Mouse (Mus musculus): ENCODE measurements around the gene Tspan15.

Tspan15 gene

DNA sequence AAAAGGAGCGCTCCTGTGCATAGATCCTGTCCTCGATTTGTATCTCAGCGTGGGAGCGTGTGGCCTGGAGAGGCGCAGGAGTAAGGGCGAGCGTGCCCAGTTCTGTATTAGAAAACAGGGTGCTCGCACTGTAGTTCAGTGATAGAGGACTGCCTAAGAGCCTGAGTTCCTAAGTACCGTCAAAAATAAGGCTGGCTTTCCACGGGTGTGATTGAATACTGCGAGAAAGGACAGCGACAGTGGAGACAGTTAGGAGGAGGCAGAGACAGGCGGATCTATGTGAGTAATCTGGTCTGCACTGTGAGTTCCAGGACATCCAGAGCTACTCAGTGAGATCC lies 313 bp upstream of the Tspan15 start:
- DNase-seq (ENCODE audit: low read depth, low spot score): no peak

DNA sequence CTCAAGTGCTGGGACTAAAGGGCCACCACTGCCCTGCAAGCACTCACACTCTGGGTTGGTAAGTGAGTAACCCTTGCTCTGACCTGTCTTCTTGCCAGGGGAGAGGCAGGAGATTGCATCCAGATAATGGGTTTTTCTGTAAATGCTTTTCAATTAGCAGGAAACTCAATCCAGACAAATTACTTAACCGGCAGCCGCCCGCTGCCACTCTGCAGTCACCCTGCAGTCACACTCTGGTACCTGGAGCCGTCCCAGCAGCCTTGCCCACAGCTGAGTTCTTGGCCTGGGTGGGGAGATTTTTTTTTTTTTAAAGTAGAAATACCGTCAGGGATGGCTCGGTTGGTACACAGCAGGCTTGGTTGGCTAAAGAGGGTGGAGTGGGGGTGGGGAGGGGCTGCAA lies 2.9 kb downstream of the Tspan15 start:
- DNase-seq (ENCODE audit: low read depth, low spot score): no peak

DNA sequence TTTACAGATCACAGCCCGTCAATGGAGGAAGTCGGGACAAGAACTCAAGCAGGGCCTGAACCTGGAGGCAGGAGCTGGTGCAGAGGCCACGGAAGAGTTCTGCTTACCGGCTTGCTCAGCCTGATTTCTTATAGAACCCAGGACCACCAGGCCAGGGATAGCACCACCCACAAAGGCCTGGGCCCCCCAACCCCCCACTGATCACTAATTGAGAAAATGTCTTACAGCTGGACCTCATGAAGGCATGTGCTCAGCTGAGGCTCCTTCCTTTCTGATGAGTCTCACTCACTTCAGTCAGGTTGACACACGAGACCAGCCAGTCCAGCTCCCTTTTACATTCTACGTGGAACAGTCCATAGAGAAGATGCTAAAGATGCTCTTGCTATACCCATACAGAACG lies 5.2 kb downstream of the Tspan15 start:
- no peak for DNase-seq (ENCODE audit: low read depth, low spot score)

DNA sequence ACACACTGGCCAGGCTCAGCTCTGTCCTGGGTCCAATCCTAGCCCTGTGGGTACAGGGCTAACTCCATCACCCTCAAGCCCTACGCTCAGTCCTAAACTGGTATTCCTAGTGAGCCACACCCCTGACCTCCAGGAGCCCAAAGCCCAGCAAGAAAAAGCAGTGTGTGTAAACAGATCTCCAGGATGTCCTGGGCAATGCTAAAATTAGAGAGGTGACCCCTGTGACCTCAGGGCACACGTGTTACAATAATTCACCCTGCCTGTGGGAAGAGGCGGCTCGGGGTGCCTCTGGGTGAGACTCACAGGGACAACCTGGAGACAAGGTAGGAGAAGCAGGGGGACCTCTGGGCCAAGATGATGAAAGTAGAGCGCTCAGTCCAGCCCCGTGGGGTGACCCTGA lies 6.8 kb downstream of the Tspan15 start:
- no peak for DNase-seq (ENCODE audit: low read depth, low spot score)

DNA sequence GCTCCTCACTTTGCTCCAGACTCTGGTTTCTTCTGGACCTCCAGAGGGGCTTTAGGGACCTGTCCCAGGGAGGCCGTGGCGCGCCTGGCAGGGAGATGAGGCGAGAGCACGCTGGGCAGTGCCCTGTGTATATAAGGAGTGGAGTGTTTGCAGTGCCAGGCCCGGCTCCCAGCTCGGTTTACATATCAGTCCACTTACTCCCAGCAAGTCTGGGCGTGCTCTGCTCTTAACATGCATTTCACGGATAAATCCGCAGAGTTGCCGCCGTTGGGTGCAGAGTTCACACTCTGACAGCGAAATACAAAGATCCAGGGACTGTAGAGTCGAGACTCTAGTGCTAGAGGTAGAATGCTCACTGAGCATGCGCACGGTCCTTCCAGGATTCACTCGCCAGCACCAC lies 8.3 kb downstream of the Tspan15 start:
- no peak for DNase-seq (ENCODE audit: low read depth, low spot score)

DNA sequence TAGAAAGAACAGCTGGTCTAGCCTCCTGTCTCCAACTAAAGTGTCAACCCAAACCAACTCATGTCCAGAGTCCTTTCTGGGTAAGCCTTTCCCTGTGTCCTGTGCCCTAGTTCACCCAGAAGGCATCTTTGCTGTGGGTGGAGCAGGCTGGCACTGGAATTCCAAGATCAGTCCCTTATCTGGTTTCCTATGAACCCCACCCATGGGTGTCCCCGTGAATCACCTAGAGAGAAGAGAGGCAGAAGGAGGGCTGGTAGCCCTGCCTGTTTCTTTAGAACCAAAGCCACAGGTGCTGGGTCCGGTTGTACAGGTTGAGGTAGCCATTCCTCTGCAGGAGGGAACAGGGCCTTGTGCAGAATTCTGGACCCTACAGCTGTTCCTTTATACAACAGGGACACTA lies 9.4 kb downstream of the Tspan15 start:
- DNase-seq (ENCODE audit: low read depth, low spot score): no peak

DNA sequence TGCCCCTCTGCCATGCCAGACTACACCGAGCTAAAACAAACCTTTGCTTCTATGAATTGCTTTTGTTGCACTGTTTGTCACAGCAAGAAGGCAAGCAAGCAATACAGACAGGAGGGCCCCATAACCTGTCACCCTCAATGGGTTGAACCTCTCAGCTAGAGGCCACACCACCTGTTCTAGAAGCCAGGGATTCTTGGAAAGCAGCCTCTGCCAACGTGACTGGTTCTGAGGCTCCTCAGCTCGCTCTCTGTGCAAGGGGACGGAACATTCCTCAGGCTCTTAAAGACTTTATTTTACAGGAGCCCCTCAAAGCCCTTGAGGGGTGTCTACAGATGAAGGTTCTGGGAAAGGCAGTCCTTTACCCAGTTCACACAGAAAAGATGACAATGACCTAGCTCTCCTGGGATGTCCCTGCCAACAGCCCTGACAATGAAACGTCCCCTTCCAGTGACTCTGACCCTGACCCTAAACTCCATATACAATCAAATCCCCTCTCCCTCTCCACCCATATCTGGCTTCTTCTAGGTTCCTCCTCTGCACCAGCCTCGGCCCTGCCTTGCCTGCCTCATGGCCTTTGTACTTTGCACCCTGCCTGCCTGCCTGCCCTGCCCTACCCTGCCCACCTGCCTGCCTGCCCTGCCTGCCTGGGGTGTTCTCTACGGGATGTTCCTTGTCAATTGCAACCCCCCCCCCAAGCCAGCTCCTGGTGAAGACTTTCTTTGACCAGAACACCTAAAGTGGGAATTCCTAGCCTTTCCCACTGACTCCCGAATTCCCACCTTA lies 10.1 kb downstream of the Tspan15 start:
- no peak for DNase-seq (ENCODE audit: low read depth, low spot score)

DNA sequence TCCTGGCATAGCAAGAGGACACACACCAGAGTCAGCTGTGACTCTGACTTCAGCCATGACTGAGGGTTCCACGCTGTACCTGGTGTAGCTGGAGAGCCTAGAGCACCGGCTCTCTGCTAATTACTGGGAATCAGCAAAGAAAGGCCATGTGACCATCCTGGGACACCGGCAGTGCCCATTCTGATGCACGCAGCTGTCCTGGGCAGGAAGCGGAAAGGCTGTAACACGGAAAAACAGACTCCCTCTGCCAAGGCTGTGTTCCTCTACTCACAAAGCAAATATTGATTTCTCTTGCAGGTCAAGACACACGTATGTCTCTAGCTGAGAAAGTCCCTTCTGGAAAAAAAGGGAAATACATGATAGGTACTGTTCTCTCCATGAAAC lies 12.3 kb downstream of the Tspan15 start:
- DNase-seq (ENCODE audit: low read depth, low spot score): no peak

DNA sequence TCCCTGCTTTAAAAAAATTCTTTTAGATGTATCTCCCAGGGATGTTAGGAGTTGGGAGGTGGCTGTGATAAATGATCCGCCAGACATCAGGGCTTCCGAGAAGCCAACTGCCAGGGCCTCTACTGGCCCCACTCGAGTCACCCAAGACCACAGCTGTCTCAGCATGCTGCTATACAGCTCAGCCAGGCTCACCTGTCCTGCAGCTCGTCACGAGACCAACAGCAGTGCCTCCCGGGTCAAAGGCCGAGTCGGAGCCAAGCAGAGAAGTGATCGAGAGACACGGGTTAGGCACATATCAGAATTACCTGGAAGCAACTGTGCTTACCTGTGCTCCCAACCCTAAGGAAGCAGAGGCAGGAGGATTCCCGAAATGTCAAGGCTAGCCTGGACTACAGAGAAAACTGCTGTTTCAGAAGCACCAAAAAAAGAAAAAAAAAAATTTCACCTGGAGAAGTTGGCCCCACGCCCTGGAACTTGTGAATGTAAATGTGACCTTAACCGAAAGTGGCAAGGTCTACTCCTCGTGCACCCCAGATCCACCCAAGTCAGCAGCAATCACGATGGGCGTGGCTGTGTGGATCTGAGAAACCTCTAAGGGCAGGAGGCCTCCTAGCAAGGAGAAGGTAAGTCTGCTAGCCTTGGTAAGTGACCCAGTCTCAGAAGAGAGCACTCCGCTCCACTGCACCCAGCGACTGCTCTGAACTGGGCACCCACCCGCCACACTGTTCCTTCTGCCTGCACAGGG lies 12.8 kb downstream of the Tspan15 start:
- DNase-seq (ENCODE audit: low read depth, low spot score): no peak

DNA sequence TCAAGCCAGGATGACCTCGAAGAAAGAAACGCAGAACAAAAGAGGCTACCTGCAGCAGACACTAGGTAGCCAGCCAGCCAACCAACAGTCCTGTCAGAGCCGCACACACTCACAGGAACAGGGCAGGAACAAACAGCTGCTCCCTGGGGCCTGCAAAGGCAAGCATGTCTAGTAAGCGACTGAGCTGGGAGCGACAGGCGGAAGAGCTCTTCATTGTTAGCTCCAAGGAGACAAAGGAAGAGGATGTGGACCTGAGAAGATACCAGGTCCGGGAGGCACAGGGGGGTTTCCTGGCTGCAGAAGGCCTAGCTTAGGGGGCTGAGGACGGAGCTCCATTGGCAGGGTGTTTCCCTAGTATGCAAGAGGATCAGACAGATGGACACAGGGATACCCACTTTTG lies 13.9 kb downstream of the Tspan15 start:
- no peak for DNase-seq (ENCODE audit: low read depth, low spot score)

DNA sequence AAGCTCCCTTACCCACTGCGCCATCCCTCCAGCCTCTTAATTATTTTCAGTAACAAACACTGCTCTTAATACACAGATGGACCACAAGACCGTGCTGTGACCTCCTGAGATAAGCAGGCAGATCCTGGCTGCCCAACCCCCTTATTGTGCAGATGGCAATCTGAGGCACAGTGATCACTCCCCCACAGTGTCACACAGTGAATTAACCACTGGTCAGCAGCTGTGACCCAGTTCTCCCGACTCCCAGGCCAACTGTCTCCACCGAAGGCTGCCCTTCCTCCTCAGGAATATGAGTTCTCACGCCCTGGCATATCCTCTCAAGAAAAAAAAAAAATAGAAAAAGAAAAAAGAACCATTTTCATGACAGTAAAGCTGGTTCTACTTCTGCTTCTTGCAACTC lies 14.5 kb downstream of the Tspan15 start:
- DNase-seq (ENCODE audit: low read depth, low spot score): peak; percentile 37

DNA sequence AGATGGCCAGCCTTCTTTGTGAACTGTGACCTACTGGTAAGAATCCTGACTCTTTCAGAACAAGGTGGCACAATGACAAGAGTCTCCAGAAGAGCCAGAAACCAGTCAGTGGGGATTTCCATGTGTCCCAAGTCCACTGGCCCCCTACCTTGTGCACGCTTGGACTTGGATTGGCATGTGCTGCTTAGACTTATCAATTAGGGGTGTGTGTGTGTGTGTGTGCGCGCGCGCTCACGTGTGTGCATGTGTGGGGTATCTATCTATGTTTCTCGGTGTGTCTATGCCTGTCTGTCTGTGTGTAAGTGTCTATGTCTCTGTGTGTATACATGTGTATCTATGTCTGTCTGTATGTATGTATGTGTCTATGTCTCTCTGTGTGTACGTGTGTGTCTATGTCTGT lies 15.4 kb downstream of the Tspan15 start:
- no peak for DNase-seq (ENCODE audit: low read depth, low spot score)

DNA sequence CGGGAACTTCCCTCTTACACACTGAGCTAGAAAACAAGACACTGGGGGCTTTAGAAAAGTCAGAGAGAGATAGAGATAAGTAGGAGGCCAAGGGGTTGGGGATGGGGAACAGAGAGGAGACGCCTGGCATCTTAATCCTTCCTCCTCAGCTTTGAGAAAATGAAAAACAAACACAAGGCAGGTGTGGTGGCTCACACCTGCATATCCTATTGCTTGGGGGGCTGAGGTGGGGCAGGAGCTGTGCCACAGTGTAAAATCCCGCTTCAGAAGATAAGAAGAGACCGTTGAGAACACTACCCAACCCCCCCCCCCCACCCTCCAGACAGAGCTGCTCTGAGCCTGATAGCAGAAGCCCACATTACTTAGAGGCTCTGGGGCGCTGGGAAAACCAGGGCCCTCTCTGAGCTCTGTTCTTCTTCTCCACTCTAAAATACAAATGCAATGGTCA lies 15.9 kb downstream of the Tspan15 start:
- DNase-seq (ENCODE audit: low read depth, low spot score): no peak

DNA sequence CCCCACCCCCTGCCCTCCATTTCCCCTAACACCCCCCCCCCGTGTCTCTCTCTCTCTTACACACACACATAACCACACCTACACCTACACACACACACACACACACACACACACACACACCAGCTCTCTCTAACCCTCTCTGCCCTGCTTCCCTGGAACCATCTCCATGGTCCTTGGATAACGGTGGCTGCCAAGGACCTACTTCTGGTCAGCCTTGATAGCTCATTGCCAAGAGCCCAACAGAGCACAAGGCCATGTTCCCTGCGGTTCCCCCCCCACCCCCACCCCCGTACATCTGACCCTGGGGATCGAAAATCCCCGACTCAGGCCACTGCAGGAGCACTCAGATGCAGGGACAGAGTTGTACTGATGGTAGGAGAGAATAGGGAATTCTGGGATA lies 19.7 kb downstream of the Tspan15 start:
- no peak for DNase-seq (ENCODE audit: low read depth, low spot score)

DNA sequence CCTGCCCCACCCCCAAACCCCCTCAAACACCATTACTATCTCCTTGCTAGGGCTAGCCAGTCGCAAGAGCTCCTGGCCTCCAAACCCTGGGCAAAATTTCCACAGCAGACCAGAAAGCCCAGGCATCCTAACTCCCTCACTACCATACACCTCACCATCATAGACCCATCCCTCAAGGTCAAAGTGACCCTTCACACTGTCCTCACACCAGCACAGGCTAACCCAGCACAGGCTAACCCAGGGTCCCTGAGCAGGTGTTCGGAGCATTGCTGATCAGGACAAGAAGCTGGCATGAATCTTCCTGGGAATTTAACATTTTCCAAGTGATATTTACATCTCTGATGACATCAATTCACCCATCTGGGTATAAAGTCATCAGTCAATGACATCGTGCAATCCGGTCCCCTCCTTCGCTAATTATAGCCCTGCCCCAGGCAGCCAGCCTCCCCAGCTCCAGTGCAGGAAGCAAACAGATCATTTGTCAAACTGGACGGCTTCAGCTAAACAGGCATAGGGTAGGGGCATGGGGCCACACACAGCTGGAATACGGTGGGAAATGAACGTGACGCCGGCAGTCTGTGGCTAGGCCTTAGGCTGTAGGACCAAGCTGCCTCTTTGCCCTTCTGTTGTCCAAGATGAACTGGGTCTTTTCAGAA lies 22.7 kb downstream of the Tspan15 start:
- peak; percentile 47 for DNase-seq (ENCODE audit: low read depth, low spot score)

DNA sequence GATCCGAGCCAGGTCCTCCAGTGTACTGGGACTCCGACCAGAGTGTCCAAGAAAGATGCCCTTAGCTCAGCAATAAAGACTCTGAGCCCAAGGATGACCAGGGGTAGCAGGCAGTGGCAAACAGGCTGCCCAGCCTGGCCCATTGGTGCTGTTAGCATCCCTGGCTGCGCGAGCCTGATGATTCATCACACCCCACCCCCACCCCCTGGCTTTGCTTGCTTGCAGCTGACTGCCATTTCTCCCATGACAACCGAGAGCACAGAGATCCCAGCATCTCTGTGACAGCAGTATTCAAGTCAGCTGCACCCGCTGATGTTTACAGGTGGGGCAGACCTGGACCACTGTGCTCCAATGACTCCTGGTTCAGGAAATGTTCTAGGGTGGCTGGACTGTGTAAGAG lies 28.5 kb downstream of the Tspan15 start:
- DNase-seq (ENCODE audit: low read depth, low spot score): no peak

DNA sequence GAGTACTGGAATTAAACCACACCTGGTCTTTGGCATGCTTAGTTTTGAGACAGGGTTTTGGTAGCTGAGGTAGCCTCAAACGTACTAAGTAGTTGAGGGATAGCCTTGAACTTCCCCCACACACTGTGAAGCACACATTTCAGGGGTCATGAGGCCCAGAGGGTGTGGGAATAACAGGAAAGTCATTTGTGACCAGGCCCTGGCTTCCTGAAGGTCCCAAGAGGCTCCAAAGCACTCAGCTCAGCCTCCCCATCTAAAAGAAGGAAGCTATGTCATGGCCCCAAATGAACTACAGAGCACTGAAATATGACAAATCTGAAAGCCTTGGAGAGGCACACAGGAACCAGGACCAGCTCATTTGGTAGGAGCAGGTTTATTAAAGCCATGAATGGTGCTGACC lies 32.2 kb downstream of the Tspan15 start:
- no peak for DNase-seq (ENCODE audit: low read depth, low spot score)

DNA sequence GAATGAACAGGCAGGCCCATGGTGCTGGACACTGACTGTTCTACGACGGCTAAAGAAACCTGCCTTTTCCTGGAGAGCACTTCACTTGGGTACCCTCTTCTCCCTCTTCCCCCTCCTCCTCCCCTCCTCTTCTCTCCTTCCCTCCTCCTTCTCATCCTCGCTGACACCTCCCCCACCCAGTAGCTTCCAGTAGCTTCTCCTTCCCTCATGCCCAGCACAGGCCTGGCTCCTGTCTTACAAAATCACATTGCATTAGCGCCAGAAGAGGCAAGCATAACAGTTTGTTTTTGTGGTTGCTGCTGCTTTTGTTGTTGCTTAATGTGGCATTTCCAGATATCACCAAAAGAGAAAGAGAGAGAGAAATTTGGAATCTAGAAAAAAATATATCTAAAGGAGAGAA lies 33.6 kb downstream of the Tspan15 start:
- no peak for DNase-seq (ENCODE audit: low read depth, low spot score)

DNA sequence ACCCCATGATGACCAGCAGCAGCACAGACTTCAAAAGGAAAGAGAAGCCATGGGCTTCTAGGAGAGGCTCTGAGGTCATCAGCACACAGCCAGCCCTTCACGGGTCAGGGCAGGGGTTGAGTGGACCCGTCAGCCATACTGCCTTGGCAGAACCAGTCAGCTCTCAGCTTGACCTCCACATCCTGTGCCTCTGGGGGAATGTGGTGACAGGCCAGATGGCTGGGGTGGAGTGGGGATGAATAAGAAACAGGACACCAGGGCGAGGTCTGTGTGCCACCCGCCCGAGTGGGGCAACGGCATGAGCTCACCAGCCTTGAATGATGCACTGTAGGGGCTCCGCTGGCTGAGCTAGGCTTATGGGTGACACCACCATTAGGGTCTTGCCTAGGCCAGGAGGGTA lies 35.7 kb downstream of the Tspan15 start:
- DNase-seq (ENCODE audit: low read depth, low spot score): no peak

DNA sequence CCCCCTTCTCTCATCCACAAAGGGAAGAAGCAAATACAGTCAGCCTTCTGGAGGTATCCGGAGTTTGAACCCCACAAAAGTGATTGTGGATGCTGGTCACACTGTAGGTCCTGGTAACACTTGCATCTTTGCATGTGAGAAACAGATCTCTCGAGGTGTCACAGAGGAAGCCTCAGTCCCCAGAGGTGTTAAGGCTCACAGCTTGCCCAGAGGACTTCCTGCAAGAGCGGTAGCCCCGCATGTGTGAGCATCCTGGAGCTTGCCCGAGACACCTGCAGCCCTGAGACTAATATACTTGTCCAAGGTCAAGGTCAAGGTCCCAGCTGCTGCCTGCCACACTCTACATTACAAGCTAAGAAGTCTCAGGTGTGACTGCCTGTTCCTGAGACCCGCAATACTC lies 36.1 kb downstream of the Tspan15 start:
- DNase-seq (ENCODE audit: low read depth, low spot score): no peak

DNA sequence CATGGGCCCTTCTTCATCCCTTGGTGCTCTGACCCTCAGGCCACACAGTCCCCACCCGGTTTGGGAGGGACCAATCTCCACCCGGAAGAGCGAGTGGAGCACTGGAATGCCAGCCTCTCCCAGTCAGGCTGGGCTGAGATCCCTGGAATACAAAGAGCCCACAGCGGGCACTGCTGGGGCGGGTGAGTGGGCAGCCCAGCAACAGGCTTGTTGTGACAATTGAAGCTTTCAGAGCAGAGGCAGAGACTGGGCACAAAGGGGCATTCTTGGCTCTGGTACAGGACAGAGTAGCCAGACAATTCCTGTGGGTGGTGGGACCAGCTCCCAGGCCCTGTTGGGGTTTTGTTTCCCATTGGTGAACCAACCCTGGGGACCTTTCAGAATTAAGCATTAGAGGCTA lies 36.6 kb downstream of the Tspan15 start:
- DNase-seq (ENCODE audit: low read depth, low spot score): no peak

DNA sequence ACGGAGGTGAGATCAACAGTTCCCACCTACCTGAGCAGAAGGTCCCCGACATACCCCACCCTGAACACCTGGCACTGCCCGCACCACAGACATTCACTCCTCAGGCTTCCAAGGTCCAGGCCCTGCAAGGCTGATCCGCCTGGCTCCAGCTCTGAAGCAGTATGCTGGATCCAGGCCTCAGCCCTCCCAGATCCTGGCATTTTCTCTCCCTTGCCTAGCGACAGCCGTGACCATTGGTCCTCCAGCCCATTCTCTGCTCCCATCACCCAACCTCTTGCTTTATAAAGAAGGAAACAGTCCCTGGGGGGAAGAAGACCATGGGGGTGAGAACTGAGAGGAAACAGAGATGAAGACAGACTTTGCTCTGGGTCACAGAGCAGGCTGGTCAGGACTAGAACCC lies 37.0 kb downstream of the Tspan15 start:
- no peak for DNase-seq (ENCODE audit: low read depth, low spot score)

DNA sequence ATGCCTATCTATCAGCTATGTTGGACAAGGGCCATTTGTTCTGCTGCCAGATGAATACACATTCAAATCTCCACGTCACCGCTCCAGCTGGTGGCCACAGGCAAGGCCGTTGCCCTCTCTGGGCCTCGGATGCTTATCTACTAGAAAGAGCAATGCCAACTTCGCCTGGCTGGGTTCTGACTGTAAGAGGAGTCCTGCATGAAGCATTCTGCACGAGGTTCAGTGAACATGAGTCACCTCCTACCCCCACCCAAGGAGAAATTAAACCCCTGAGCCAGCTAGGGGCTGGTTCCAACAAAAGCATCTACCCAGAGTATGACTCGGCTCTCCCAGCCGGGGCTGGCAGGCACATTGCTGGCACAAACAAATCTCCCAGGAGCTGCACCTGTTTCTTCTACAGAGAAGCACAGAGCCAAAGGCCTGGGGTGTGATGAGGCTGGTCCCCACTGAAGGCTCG lies 38.3 kb downstream of the Tspan15 start:
- DNase-seq (ENCODE audit: low read depth, low spot score): no peak

Data from mesoderm, embryonic 11.5 days (tissue).